Mouse (Mus musculus): ENCODE measurements at regions not wholly inside any gene's neighbourhood (a gene's known extent, or its start where the extent isn't known, plus 50 kb on each side); places are given as distances from the start of the nearest gene placed in this dataset.

DNA sequence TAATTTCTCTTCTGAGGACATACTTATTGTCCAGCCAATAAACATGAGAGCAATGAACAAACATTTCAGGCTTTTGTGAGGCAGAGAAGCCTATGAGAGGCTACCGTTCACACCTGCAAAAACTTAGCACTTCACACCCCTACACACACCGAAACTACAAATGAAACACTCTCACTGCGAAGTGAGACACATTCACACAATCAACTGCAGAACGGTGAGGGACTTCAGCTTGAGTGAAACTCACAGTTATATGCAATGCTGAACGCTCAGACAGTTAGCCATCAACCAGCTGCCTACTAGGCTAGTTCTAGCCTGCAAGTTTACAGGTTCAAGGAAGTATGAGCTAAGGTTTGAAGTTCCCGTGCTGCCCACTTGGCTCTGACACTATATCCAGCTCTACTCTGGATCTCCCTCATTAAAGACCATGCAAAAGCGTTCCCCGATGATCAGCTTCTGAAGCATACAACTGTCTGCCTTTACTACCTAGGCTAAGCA, 75.4 kb upstream of the Rasgrp1 start:
- TF ChIP-seq EP300 (optimal IDR thresholded peaks at IDR 0.05) = no peak
- no peak for TF ChIP-seq CTCF (IDR thresholded peaks at IDR 0.05; ENCODE audit: low read depth)

Measured in stomach, postnatal 0 days (tissue).